Mouse (Mus musculus): ENCODE measurements around the gene Gm3629.
"Not testable (repeated sequence)": the region's sequence is repeated elsewhere in the genome, so short reads cannot be mapped to it uniquely, and the experiment has no call there.

The Gm3629 gene

DNA sequence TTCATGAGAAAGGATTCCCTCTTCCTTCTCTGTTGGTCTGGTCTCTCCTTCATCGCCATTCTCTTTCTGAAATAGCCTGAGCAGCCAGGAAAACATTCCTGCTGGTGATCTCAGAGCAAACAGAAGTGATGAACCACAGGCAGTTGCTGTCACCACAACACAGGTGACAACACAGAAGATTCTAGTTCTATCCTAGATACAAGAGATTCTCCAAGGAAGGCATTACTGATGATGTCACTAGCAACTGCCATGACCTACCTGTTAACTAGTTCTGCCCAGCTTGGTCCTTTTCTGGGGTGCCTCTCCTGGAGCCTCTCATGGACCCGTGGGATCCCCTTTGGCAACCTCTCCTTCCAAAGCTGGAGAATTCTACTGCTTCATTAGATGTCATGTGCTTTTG, at the start of gene Gm3629:
TSS of gene Gm3629 (minus strand) at position 101 of the 400 bp plus-strand sequence.
- in situ Hi-C loops (cut with MboI, MseI): not testable (repeated sequence)

- in situ Hi-C loops (cut with MboI, MseI): loop anchor here (25.0 kb wide), 1 partner anchor 1985 kb away; the partner anchor contains the start of gene Gm8159
Observed at GRCm38 (mm10) chr14:6622318-6622717, 31.9 kb upstream of the Gm3629 start, which contains the start of gene Gm3460. Gm3460 (minus strand) TSS chr14:6622418.

DNA sequence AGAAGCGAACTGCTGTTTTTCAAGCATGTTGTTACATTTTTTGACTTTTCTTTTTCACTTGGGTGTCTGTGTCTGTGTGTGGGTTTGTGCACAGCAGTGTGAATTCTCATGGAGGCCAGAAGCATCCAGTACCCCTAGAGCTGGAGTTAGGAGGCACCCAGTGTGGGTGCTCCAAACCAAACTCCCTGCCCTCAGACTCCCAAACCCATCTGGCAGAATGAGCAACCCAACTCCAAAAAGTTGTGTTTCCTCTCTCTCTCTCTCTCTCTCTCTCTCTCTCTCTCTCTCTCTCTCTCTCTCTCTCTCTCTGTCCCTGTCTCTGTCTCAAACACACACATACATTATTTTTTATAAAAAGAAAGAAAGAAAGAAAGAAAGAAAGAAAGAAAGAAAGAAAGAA, 16.0 kb upstream of the Gm3629 start:
- in situ Hi-C loops (cut with MboI, MseI): loop anchor here (25.0 kb wide), 1 partner anchor 1969 kb away; the partner anchor contains the start of gene Gm8159

DNA sequence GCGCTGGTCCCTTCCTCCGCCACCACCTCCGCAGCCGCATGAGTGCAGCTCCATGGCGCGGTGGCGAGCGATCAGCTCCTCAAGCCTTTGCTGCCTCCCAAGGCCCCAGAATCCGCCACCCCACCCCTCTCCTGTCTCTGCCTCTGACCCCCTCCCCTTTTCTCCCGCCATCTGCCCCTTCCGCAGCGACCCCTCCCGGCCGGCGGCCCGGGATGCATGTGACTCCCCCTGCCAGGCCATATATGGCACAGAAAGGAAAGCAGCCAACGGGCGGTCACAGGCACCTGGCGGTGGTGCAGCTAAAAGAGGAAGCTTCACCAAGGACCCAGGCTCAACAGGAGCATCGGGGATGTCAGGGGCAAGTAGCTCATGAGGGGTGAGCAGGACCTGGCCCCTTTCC, 14.6 kb upstream of the Gm3629 start:
- in situ Hi-C loops (cut with MboI, MseI): loop anchor here (25.0 kb wide), 1 partner anchor 1968 kb away; the partner anchor contains the start of gene Gm8159

DNA sequence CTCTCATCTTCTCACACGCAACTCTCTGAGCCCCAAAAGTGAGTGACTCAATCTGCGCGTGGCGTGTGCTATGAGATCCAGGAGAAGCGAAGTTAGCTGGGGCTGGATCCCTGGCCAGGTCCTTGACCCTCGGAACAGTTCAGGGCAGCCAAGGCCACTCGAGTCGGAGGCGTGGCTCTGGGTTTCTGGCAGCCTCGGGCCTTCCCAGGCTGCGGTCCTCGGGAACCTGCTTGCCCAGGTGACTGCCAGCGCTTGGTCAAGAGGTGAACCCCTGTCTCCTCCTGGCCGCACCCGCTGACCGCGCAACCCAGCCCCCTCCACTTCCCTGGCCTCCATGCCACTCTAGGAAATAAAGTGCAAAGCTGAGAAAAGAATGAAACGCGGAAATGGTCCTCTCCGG, 14.1 kb upstream of the Gm3629 start:
- in situ Hi-C loops (cut with MboI, MseI): loop anchor here (25.0 kb wide), 1 partner anchor 1967 kb away; the partner anchor contains the start of gene Gm8159

GRCm38 (mm10) chr14:6537190-6537589, 53.2 kb downstream of the Gm3629 start, which contains the start of gene Gm8356:
Gm8356 (minus strand) TSS chr14:6537290.
- in situ Hi-C loops (cut with MboI, MseI): not testable (repeated sequence)

Measured in regulatory T cell (primary cell).